Comparison of ENCODE assay signal across 18 mouse cellular contexts in the genomic region with DNA sequence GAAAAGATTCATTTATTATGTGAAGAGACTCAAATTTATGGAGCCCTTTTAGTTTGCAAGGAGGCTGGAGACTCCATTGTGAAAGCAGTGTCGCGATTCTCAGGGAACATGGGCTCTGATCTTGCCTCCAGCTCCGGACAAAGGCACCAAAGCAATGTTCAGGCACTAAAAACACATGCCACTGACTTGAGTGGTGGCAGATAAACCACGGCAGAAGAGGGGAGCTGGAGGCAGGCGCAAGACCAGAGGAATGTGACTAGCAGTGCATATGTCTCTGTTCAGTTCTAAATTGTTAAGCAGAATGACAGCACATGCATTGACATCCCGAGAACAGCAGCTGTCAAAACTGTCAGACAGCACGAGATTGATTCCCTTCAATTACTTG.
DNase-seq lines count a peak whose midpoint lies in the region; ATAC-seq and TF ChIP-seq lines count a peak whose summit lies in the region.
"Had no signal": no experiment of that assay in that cellular context is flagged by ENCODE, and none has a peak within 500 bp of the region (broad histone marks: within the 10 kb centered on the region; RNA-seq: fewer than 3 reads in every experiment).

No protein-coding gene starts in this region.

- 46% methylated on average over 7 of the region's 7 CpGs for WGBS in heart, embryonic 11.5 days (ENCODE audit: insufficient replicate concordance)
- 36% methylated on average over 7 of the region's 7 CpGs for WGBS in kidney, postnatal 0 days
- 40% methylated on average over 7 of the region's 7 CpGs for WGBS in intestine, postnatal 0 days

- in situ Hi-C loops in ES-E14 (cut with MboI; ENCODE audit: low sequenced_read_pairs in 2 of 2, unreplicated experiment in 2 of 2), result no loop called here

- H3K4me3 ChIP-seq in heart, embryonic 11.5 days (ENCODE audit: low read depth, low read length), result no peak overlapping the region
- H3K4me3 ChIP-seq in kidney, postnatal 0 days (replicated peaks; ENCODE audit: low read depth, low read length), result no peak overlapping the region
- H3K4me3 ChIP-seq in ES-E14 (ENCODE audit: insufficient read depth in 1 of 2, low read depth in 1 of 2, low read length in 2 of 2, poor library complexity in 1 of 2, severe bottlenecking in 1 of 2), result no peak overlapping the region
- peak overlapping the region; percentile 12; the same call in 1 of the 2 replicates for H3K4me3 ChIP-seq in intestine, postnatal 0 days (ENCODE audit: low read depth, low read length)
- H3K4me3 ChIP-seq: forebrain, embryonic 10.5 days; hindbrain, embryonic 15.5 days; left cerebral cortex, adult 2 months; limb, embryonic 13.5 days; midbrain, embryonic 10.5 days had no signal

- H3K36me3 ChIP-seq in heart, embryonic 11.5 days (ENCODE audit: control insufficient read depth, insufficient read depth, low read length), result no peaks in the 10 kb centered on the region
- no peaks in the 10 kb centered on the region for H3K36me3 ChIP-seq in kidney, postnatal 0 days (ENCODE audit: insufficient read depth, low read length)
- H3K36me3 ChIP-seq in ES-E14 (ENCODE audit: control insufficient read depth, insufficient read depth, low read length, poor library complexity, severe bottlenecking), result no peaks in the 10 kb centered on the region; the same call in 1 of the 2 replicates
- no peaks in the 10 kb centered on the region for H3K36me3 ChIP-seq in intestine, postnatal 0 days (ENCODE audit: control insufficient read depth, insufficient read depth)
- H3K36me3 ChIP-seq: forebrain, embryonic 10.5 days; hindbrain, embryonic 15.5 days; limb, embryonic 13.5 days; midbrain, embryonic 10.5 days had no signal

- H3K9ac ChIP-seq in heart, embryonic 11.5 days (ENCODE audit: low read depth, low read length), result no peak overlapping the region
- no peak overlapping the region for H3K9ac ChIP-seq in kidney, postnatal 0 days (ENCODE audit: low read depth, low read length)
- no peak overlapping the region for H3K9ac ChIP-seq in ES-E14 (ENCODE audit: insufficient read depth, low read depth, low read length, poor library complexity, severe bottlenecking)
- no peak overlapping the region for H3K9ac ChIP-seq in intestine, postnatal 0 days (ENCODE audit: low read depth, low read length)
- H3K9ac ChIP-seq: hindbrain, embryonic 15.5 days; limb, embryonic 13.5 days had no signal

- no peak for TF ChIP-seq CTCF in kidney, postnatal 0 days (IDR thresholded peaks at IDR 0.05; ENCODE audit: low read depth)
- TF ChIP-seq CTCF in intestine, postnatal 0 days (IDR thresholded peaks at IDR 0.05; ENCODE audit: low read depth), result no peak

- no peak for ATAC-seq in heart, embryonic 11.5 days (replicated peaks; ENCODE audit: insufficient number of reproducible peaks, low FRiP score, low TSS enrichment)
- ATAC-seq in kidney, postnatal 0 days (replicated peaks; ENCODE audit: low FRiP score, low read depth), result no peak
- peak; percentile 24; the same call in 1 of the 2 replicates for ATAC-seq in intestine, postnatal 0 days

- H3K27me3 ChIP-seq in heart, embryonic 11.5 days (ENCODE audit: control insufficient read depth, insufficient read depth, low read length), result no peaks in the 10 kb centered on the region
- no peaks in the 10 kb centered on the region for H3K27me3 ChIP-seq in kidney, postnatal 0 days (ENCODE audit: insufficient read depth, low read length)
- no peaks in the 10 kb centered on the region for H3K27me3 ChIP-seq in intestine, postnatal 0 days (replicated peaks; ENCODE audit: control insufficient read depth, insufficient read depth, low read length)
- H3K27me3 ChIP-seq: hindbrain, embryonic 15.5 days; limb, embryonic 13.5 days had no signal

- H3K4me1 ChIP-seq in heart, embryonic 11.5 days (ENCODE audit: control insufficient read depth, insufficient read depth, low read length), result no peaks in the 10 kb centered on the region
- no peaks in the 10 kb centered on the region for H3K4me1 ChIP-seq in kidney, postnatal 0 days (replicated peaks; ENCODE audit: insufficient read depth, low read length)
- H3K4me1 ChIP-seq in ES-E14 (ENCODE audit: control insufficient read depth in 2 of 2, insufficient read depth in 2 of 2, low read length in 2 of 2, poor library complexity in 1 of 2), result peaks cover 4 to 7% of the 10 kb centered on the region in 2 experiments; a peak in 3 of 4 replicates
- no peaks in the 10 kb centered on the region for H3K4me1 ChIP-seq in intestine, postnatal 0 days (replicated peaks; ENCODE audit: control insufficient read depth, insufficient read depth, low read length)
- H3K4me1 ChIP-seq: forebrain, embryonic 10.5 days; hindbrain, embryonic 15.5 days; limb, embryonic 13.5 days; midbrain, embryonic 10.5 days had no signal

- no peak overlapping the region for H3K27ac ChIP-seq in heart, embryonic 11.5 days (ENCODE audit: low read depth, low read length)
- H3K27ac ChIP-seq in kidney, postnatal 0 days, result no peak overlapping the region
- no peak overlapping the region for H3K27ac ChIP-seq in ES-E14 (ENCODE audit: insufficient read depth, low read depth, low read length, poor library complexity, severe bottlenecking)
- H3K27ac ChIP-seq in intestine, postnatal 0 days (ENCODE audit: low read depth, low read length), result no peak overlapping the region
- H3K27ac ChIP-seq: forebrain, embryonic 10.5 days; hindbrain, embryonic 15.5 days; limb, embryonic 13.5 days; midbrain, embryonic 10.5 days had no signal

- H3K9me3 ChIP-seq in heart, embryonic 11.5 days (replicated peaks; ENCODE audit: control insufficient read depth, low read length), result no peaks in the 10 kb centered on the region
- H3K9me3 ChIP-seq in kidney, postnatal 0 days (replicated peaks; ENCODE audit: low read length), result no peaks in the 10 kb centered on the region
- no peaks in the 10 kb centered on the region for H3K9me3 ChIP-seq in ES-E14 (ENCODE audit: control insufficient read depth, insufficient read depth, low read depth, low read length)
- H3K9me3 ChIP-seq in intestine, postnatal 0 days (ENCODE audit: control insufficient read depth), result no peaks in the 10 kb centered on the region
- H3K9me3 ChIP-seq: forebrain, embryonic 10.5 days; hindbrain, embryonic 15.5 days; limb, embryonic 13.5 days; midbrain, embryonic 10.5 days had no signal

- no peak for DNase-seq in heart, adult 8-10 months (ENCODE audit: low spot score)
- no peak for DNase-seq in kidney, postnatal 0 days (ENCODE audit: low spot score)
- DNase-seq in kidney, postnatal 25 days, result no peak
- DNase-seq in ES-E14 (ENCODE audit: low read depth, low spot score), result no peak
- DNase-seq in urinary bladder, postnatal 4 days (ENCODE audit: low spot score in 2 of 2), result no peak
- DNase-seq in frontal cortex, adult 2 months (ENCODE audit: extremely low spot score in 1 of 2, low spot score in 1 of 2), result no peak
- DNase-seq: adrenal gland, postnatal 14 days; cerebellum, postnatal 10 days; heart, adult 11 months; kidney, postnatal 36 days; thymus, postnatal 4 days had no signal

- peak overlapping the region; percentile 19; the same call in 1 of the 2 replicates for H3K4me2 ChIP-seq in heart, embryonic 11.5 days
- peak overlapping the region; percentile 38 for H3K4me2 ChIP-seq in kidney, postnatal 0 days (ENCODE audit: low read length)
- peak overlapping the region; percentile 45 for H3K4me2 ChIP-seq in intestine, postnatal 0 days (replicated peaks; ENCODE audit: low read depth)
- H3K4me2 ChIP-seq: hindbrain, embryonic 15.5 days; limb, embryonic 13.5 days had no signal

TF ChIP-seq in ES-E14, 5 proteins besides CTCF, POLR2A, EP300 and RAD21:
- TF ChIP-seq MAFK (IDR thresholded peaks at IDR 0.05; ENCODE audit: insufficient read depth, low read depth, low read length) (no peak), ZC3H11A (IDR thresholded peaks at IDR 0.05; ENCODE audit: borderline replicate concordance, low read depth, low read length) (no peak), CHD2 (IDR thresholded peaks at IDR 0.05; ENCODE audit: low read depth, low read length) (peak; percentile 44; the same call in 1 of the 2 replicates)
TF ChIP-seq in ES-E14: peak in this region for 1.
